Mouse (Mus musculus) neural tube, embryonic 14.5 days (tissue): Measurements from ENCODE around the gene Sc5d. TPM values are rescaled to one million over a fixed set of nuclear protein-coding genes. Genes with fewer than 3 reads are reported as not detected.

ENCODE experiments used
- ATAC-seq: fragments of 200-750 bp; cut with Nextera tagmentation; 2 replicates; pipeline ENCODE4 v1.8.0; 2017; ENCODE audit warnings: low read depth, mild to moderate bottlenecking, moderate TSS enrichment, moderate library complexity
- H3K27ac ChIP-seq: fragments of 300-500 bp; sonication (generic); 2 replicates; pipeline ENCODE4 v1.5.1; 2014; ENCODE audit warnings: low read depth, mild to moderate bottlenecking, control low read depth, low read length, moderate library complexity, mixed read lengths
- H3K27me3 ChIP-seq: fragments of 300-500 bp; sonication (generic); 2 replicates; pipeline ENCODE4 v1.6.1; 2014; ENCODE audit warnings: low read length; ENCODE audit not compliant: control insufficient read depth, insufficient read depth
- H3K36me3 ChIP-seq: fragments of 300-500 bp; sonication (generic); 2 replicates; pipeline ENCODE4 v1.6.1; 2014; ENCODE audit warnings: low read length, mixed read lengths; ENCODE audit not compliant: control insufficient read depth, insufficient read depth
- H3K4me1 ChIP-seq: fragments of 300-500 bp; sonication (generic); 2 replicates; pipeline ENCODE4 v1.6.1; 2014; ENCODE audit warnings: low read length; ENCODE audit not compliant: control insufficient read depth, insufficient read depth
- H3K4me2 ChIP-seq: fragments of 300-500 bp; sonication (generic); 2 replicates; pipeline ENCODE4 v1.6.1; 2014; ENCODE audit warnings: mild to moderate bottlenecking, low read depth, low read length, control low read depth
- H3K4me3 ChIP-seq: fragments of 300-500 bp; sonication (generic); 2 replicates; pipeline ENCODE4 v1.5.1; 2014; ENCODE audit warnings: low read depth, low read length, control low read depth, mixed read lengths
- H3K9ac ChIP-seq: fragments of 300-500 bp; sonication (generic); replicated peaks from 2 replicates; pipeline ENCODE4 v1.6.1; 2014; ENCODE audit warnings: low read depth, mild to moderate bottlenecking, control low read depth, low read length, mixed read lengths
- H3K9me3 ChIP-seq: fragments of 300-500 bp; sonication (generic); 2 replicates; pipeline ENCODE4 v1.6.1; 2016; ENCODE audit warnings: low read length; ENCODE audit not compliant: control insufficient read depth
- WGBS: fragments of 180-500 bp; shearing (Covaris S2); extraction: QIAGEN DNeasy Blood & Tissue Kit; methylation state at CpG from one replicate; pipeline ENCODE4 v1.1.7; 2014; 5-methylcytosine and 5-hydroxymethylcytosine counted together
- polyA plus RNA-seq: library from polyadenylated mRNA; unstranded; fragments of >200 nt; fragmentation: Nextera tagmentation; extraction: Ambion mirVana; gene quantifications from 2 replicates; pipeline ENCODE4 v1.2.1, GENCODE M21; 2014

The Sc5d gene
- polyA plus RNA-seq, 1 experiment from 2014 or later, result 88.1 TPM

- no peaks in the 10 kb centered on the region for H3K36me3 ChIP-seq
- no peaks in the 10 kb centered on the region for H3K9me3 ChIP-seq
- H3K4me2 ChIP-seq, result no peak overlapping the region
- no peaks in the 10 kb centered on the region for H3K27me3 ChIP-seq
- no peaks in the 10 kb centered on the region for H3K4me1 ChIP-seq
- H3K4me3 ChIP-seq, result no peak overlapping the region
- ATAC-seq, result no peak
- no peak overlapping the region for H3K9ac ChIP-seq
- WGBS, result 76% methylated on average over 3 of the region's 3 CpGs
- no peak overlapping the region for H3K27ac ChIP-seq
These were observed 14.0 kb upstream of the Sc5d start for GRCm38 (mm10) chr9:42278046-42278445.

GRCm38 (mm10) chr9:42277606-42278005 lies 13.6 kb upstream of the Sc5d start:
- no peak overlapping the region for H3K27ac ChIP-seq
- H3K27me3 ChIP-seq, result no peaks in the 10 kb centered on the region
- no peak overlapping the region for H3K4me3 ChIP-seq
- no peaks in the 10 kb centered on the region for H3K9me3 ChIP-seq
- ATAC-seq, result no peak
- H3K4me1 ChIP-seq, result no peaks in the 10 kb centered on the region
- 96% methylated on average over 1 of the region's 1 CpGs for WGBS
- no peak overlapping the region for H3K4me2 ChIP-seq
- no peaks in the 10 kb centered on the region for H3K36me3 ChIP-seq
- no peak overlapping the region for H3K9ac ChIP-seq

- H3K4me2 ChIP-seq, result no peak overlapping the region
- H3K4me3 ChIP-seq, result no peak overlapping the region
- no peaks in the 10 kb centered on the region for H3K27me3 ChIP-seq
- no peaks in the 10 kb centered on the region for H3K9me3 ChIP-seq
- H3K9ac ChIP-seq, result no peak overlapping the region
- H3K27ac ChIP-seq, result no peak overlapping the region
- no peaks in the 10 kb centered on the region for H3K36me3 ChIP-seq
- no peak for ATAC-seq
- H3K4me1 ChIP-seq, result no peaks in the 10 kb centered on the region
These were observed 13.1 kb upstream of the Sc5d start for GRCm38 (mm10) chr9:42277162-42277561.

GRCm38 (mm10) chr9:42275761-42276145 lies 11.7 kb upstream of the Sc5d start:
- Histone ChIP-seq H3K9ac (no peak overlapping the region), H3K27me3 (no peaks in the 10 kb centered on the region)
- WGBS, result 72% methylated on average over 11 of the region's 11 CpGs

GRCm38 (mm10) chr9:42275027-42275760 lies 11.1 kb upstream of the Sc5d start:
- H3K4me1 ChIP-seq, result no peaks in the 10 kb centered on the region
- no peak overlapping the region for H3K9ac ChIP-seq
- no peaks in the 10 kb centered on the region for H3K9me3 ChIP-seq
- H3K4me2 ChIP-seq, result no peak overlapping the region
- no peaks in the 10 kb centered on the region for H3K36me3 ChIP-seq
- 65% methylated on average over 13 of the region's 13 CpGs for WGBS
- no peaks in the 10 kb centered on the region for H3K27me3 ChIP-seq
- no peak for ATAC-seq
- no peak overlapping the region for H3K27ac ChIP-seq
- no peak overlapping the region for H3K4me3 ChIP-seq

More at GRCm38 (mm10) chr9:42275761-42276145, 11.7 kb upstream of the Sc5d start:
- Histone ChIP-seq H3K4me3 (no peak overlapping the region), H3K9me3 (no peaks in the 10 kb centered on the region), H3K4me2 (no peak overlapping the region), H3K4me1 (no peaks in the 10 kb centered on the region), H3K36me3 (no peaks in the 10 kb centered on the region), H3K27ac (no peak overlapping the region)
- no peak for ATAC-seq

GRCm38 (mm10) chr9:42273682-42274296 lies 9.7 kb upstream of the Sc5d start:
- Histone ChIP-seq H3K27me3 (no peaks in the 10 kb centered on the region), H3K4me1 (no peaks in the 10 kb centered on the region), H3K27ac (no peak overlapping the region), H3K9me3 (no peaks in the 10 kb centered on the region), H3K36me3 (no peaks in the 10 kb centered on the region), H3K9ac (no peak overlapping the region), H3K4me3 (no peak overlapping the region), H3K4me2 (no peak overlapping the region)
- WGBS, result 95% methylated on average over 6 of the region's 6 CpGs
- ATAC-seq, result no peak

- Histone ChIP-seq H3K9me3 (no peaks in the 10 kb centered on the region), H3K36me3 (no peaks in the 10 kb centered on the region), H3K27me3 (no peaks in the 10 kb centered on the region), H3K4me3 (no peak overlapping the region), H3K9ac (no peak overlapping the region), H3K4me1 (no peaks in the 10 kb centered on the region), H3K27ac (no peak overlapping the region), H3K4me2 (no peak overlapping the region)
- no peak for ATAC-seq
- 88% methylated on average over 3 of the region's 3 CpGs for WGBS
These were observed 9.1 kb upstream of the Sc5d start for GRCm38 (mm10) chr9:42273174-42273573.

GRCm38 (mm10) chr9:42272690-42273089 lies 8.6 kb upstream of the Sc5d start:
- Histone ChIP-seq H3K9ac (no peak overlapping the region), H3K4me1 (no peaks in the 10 kb centered on the region), H3K9me3 (no peaks in the 10 kb centered on the region), H3K27ac (no peak overlapping the region), H3K4me2 (no peak overlapping the region), H3K4me3 (no peak overlapping the region), H3K36me3 (no peaks in the 10 kb centered on the region), H3K27me3 (no peaks in the 10 kb centered on the region)
- ATAC-seq, result no peak
- 70% methylated on average over 4 of the region's 4 CpGs for WGBS

- Histone ChIP-seq H3K4me3 (no peak overlapping the region), H3K4me1 (no peaks in the 10 kb centered on the region), H3K9ac (no peak overlapping the region), H3K4me2 (no peak overlapping the region), H3K27ac (no peak overlapping the region), H3K9me3 (no peaks in the 10 kb centered on the region), H3K36me3 (no peaks in the 10 kb centered on the region), H3K27me3 (no peaks in the 10 kb centered on the region)
- 88% methylated on average over 5 of the region's 5 CpGs for WGBS
- no peak for ATAC-seq
These were observed 7.4 kb upstream of the Sc5d start for GRCm38 (mm10) chr9:42271456-42271855.
